Mouse (Mus musculus) yolk sac, embryonic 10.5 days (tissue): ENCODE measurements around the gene Myl6.

Source experiments
- DNase-seq: peaks from one replicate; pipeline ENCODE4 v3.0.0-alpha.2; 2017; ENCODE audit warnings: low spot score

Gene Myl6

DNA sequence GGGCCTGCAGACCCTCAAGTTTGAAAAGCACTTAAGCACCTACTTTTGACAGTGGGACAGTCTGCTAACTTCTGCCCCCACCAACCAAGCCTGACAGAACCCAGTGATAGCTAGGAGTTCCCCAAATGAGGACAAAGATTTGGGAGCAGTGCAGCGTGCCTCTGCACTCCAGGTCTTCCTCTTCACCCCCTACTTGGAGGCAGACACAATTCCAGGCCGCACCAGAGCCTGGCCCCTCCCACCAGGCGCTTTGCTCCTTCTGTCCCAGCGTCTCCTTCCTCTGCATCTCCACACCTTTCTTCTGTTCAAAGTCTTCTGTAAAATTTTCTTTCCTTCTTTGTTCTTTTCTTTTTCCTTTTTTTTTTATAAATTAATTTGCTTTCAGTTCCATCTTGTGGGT lies 4.2 kb downstream of the Myl6 start:
- DNase-seq: no peak

DNA sequence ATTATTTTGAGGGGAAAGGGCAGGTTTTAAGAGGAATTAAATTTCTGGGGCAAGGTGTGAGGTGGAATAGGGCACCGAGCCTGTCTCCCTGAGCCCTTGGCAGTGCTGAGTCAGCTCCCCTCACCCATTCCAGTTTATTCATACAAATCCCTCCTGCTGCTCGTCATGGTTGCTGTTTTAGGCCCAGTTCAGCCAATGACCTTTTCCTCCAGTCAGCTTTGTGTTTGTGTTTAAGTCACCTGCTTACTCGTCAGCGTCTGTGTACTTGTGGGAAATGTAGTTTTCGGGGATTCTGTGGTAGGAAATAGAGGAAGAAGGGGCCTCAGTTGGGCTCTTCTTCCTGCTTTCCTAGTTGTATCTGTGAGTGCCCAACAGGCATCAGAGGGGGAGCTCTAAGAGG lies 4.6 kb downstream of the Myl6 start:
- peak; percentile 31 for DNase-seq

DNA sequence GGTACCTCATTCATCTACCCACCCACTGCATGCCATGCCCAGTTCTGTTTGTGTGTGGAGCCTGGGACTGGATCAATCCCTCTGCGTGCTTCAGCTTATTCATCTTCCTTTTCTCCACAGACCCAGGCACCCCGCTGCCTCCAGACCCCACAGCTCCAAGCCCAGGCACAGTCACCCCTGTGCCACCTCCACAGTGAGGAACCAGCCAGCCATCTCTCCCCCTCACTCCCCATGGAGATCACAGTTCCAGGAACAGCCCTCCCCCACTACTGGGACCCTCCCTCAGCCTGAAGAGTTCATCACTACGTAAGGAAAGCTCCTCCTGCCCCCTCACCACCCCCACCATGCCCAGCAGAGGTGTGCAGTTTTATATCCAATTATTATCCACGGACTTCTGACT lies 5.2 kb downstream of the Myl6 start:
- DNase-seq: no peak

DNA sequence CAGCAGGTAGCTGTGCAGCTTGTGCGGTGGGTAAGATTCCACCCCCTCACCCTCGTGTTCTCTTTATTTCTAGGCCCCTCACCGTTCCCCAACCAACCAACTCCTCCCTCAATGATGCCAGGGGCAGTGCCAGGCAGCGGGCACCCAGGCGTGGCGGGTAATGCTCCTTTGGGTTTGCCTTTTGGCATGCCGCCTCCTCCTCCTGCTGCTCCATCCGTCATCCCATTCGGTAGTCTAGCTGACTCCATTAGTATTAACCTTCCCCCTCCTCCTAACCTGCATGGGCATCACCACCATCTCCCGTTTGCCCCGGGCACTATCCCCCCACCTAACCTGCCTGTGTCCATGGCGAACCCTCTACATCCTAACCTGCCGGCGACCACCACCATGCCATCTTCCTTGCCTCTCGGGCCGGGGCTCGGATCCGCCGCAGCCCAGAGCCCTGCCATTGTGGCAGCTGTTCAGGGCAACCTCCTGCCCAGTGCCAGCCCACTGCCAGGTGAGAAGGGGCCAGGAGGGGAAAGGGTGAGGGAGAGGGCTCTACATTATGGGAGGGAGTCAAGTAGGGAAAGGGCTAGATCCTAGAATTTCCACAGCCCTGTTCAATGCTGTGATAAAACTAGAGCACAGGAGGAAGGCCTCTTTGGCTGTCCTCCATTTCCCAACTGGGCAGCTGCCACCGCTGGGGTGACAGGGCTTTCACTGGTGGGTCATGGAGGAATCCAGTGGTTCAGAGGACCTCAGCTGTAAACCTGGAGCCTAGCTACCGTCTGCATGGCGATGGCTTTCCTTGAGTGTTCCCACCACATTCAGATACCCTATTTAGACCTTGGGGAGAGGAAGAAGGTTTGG lies 5.9 kb downstream of the Myl6 start:
- DNase-seq: no peak

DNA sequence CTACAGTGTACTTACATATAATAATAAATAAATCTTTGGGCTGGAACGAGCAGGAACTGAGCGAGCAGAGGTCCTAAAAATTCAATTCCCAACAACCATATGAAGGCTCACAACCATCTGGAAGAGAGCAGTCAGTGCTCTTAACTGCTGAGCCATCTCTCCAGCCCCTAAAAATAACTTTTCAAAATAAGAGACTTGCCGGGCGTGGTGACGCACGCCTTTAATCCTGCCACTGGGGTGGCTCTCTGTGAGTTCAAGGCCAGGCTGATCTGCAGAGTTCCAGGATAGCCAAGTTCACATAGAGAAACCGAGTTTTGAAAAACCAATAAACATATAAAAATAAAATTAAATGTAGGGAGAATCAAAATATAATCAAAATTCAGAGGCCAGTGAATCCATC lies 7.6 kb downstream of the Myl6 start:
- no peak for DNase-seq

DNA sequence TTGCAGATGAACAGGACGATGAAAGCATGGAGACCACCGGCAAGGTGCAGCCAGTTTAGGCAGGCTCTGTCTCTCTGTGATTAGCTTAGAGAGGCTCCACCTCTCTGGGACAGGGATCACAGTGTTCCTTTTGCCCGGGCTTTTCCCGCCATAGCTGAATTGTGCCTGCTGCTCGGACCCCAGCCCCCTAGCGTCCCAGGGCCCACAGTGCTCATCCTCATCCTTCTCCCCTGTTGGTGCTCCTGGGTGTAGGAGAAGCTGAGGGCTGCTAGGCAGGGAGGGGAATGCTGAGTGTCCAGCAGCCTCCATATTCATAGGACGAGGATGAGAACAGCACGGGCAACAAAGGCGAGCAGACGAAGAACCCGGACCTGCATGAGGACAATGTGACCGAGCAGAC lies 19.6 kb downstream of the Myl6 start:
- DNase-seq: no peak

DNA sequence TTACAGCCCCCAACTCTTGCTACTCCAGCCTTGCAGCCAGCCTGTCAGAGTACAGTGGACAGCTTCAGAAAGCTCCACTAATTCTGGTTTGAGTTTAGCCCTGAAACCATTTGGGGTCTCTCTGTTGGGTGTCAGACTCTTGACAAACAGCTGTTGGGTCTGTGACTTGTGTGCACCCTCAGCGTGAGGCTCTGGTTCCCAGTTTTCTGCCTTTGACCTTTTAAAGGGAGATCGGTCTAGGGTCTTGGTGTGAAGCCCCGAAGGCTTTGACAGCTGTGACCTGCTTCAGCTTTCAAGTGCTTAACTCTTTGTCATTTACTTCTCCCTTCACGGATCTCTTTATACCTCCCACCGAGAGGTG lies 33.7 kb downstream of the Myl6 start:
- DNase-seq: no peak

DNA sequence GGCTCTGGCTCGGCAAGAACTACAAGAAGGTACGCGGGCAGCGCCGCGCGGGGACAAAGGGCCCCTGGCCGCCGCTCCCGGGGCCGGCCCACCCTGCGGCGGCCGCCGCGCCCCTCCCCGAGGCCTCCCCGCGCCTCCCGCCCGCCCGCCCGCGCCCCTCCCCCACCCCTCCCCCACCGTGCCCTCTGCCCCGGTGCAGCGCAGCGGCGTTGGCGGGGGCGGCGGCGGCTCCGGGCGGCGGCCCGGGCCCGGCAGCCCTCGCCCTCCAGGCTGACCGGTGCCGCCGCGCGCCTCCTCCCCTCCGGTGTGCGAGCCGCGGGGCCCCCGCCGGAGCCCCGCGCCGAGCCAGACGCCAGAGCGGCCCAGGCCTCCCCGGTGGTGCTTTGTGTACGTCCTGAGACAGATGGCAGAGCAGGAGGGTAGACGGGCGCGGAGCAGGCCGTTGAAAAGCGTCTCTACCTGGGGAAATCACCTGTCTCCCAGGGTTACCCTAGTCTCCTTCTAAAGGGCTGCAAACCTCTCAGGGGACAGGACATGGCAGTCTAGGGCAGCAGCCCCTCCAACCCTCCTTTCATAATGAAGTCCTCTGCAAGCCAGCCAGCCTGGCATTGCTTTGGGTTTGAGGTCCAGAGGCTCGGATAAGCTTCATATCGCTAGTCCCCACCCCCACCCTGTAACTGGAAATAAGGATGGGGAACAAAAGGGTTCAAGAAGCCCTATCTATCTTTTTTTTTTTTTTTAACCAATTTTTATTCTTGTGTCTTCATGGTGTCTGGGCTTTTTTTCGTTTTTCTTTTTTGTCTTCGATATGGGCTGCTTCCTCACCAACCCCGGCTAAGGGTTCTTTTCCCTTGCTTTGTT lies 34.3 kb downstream of the Myl6 start:
- peak; percentile 64 for DNase-seq

DNA sequence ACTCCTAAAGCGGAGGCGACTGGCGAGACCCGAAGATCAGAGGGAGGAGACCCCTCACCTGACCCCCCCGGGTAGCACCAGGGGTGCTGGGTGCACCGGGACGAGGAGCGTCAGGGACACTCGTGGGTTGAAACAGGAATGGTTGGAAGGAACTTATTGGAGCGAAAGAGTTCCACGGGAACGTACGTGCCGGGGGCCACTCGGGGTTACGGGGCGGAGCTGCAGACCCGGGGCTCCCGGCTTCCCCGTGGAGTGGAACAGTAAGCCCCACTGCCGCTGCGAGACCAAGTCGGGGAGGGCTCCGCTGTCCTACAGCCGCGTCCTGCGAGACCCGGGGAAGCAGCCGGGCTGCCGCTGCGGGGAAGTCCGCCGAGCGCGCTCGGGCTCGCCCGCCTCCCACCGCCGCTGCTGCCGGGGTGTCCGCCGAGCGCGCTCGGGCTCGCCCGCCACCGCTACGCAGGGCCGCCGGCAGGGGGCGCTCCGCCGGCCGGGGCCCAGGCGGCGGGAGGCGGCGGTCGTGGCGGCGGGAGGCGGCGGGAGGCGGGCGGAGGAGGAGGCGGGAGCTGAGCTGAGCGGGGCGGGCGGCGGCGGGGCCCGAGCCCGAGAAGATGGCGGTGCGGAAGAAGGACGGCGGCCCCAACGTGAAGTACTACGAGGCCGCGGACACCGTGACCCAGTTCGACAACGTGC lies 35.1 kb downstream of the Myl6 start, which contains the start of gene Smarcc2:
Gene Smarcc2, plus strand, starts transcription at position 530 of the 690 bp plus-strand sequence.
- DNase-seq: peak; percentile 86

DNA sequence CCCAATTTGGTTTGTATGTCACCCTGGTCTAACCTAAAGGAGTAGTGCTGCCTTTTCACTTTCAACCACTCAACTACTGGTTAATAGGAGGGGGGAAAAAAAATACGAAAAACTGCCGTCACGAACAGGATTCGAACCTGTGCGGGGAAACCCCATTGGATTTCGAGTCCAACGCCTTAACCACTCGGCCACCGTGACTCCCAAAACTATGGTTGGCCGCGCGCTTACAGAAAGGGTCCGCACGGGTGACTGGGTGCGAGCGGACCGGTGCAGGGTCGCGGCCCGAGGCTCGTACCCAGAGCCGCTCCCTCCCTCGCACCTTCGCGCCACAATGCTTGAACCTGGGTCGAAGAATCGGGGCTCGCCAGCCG lies 35.6 kb downstream of the Myl6 start:
- peak; percentile 93 for DNase-seq

DNA sequence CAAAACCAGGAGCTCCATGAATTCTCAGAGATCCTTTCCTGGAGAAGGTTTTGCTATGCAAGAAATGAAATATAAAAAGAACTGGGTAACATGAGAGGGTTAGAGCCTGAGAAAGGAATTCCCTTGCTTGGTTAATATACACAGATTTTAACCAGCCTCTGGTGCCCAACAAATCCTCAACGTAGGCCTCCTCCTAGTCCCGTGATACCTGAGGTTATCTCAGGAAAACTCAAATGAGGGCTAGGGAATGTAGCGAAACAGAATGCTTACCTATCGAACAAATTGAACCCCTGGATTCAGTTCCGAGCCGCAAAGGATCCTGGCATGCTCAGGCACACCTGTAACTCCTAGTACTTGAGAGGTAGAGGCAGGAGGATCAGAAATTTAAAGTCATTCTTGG lies 36.3 kb downstream of the Myl6 start:
- DNase-seq: no peak

DNA sequence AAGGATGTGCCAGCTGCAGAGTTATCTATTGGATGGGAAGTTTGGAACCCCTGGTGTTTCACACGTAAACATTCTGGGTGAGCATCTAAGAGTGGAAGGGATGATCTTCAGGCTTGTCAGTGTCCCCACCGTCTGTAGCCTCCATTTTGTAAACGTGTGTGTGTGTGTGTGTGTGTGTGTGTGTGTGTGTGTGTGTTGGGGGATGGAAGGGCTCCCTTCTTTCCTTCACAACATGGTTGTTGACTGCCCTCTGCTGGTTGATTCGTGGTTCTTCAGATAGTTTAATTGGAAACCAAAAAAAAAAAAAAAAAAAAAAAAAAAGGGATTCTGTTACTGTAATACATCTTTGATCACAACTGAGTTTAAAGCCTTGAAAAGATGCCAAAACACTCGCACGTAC lies 38.7 kb downstream of the Myl6 start:
- DNase-seq: peak; percentile 65

DNA sequence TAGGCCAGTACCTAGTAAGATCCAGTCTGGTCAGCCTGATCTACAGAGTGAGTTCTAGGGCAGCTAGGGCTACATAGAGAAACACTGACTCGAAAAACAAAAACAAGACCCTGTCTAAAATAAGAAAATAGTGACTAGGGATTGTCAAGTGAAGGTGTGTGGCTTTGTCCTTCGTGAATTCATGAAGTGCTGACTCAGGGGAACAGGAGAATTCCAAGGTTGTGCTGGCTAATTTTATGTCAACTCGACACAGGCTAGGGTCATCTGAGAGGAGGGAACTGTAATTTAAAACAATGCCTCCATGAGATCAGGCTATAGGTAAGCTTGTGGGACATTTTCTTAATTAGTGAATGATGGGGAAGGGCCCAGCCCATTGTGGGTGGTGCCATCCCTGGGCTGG lies 39.5 kb downstream of the Myl6 start:
- DNase-seq: no peak

DNA sequence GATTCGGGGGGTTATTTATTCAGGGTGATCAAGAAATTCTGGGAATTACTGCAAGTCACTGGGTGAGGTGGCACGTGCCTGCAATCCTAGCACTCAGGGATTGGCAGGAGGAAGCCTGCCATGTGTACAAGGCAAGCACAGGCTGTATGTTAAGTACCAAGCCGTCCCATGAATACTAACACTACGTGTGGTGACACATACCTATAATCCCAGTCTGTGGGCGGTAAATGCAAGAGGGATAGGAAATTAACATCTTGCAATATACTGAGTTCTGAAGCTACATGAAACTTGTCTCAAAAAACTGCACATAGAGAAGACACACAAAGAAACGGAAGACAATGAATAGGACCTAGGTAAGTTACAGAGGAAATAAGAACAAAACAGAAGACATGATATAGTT lies 42.9 kb downstream of the Myl6 start:
- no peak for DNase-seq

DNA sequence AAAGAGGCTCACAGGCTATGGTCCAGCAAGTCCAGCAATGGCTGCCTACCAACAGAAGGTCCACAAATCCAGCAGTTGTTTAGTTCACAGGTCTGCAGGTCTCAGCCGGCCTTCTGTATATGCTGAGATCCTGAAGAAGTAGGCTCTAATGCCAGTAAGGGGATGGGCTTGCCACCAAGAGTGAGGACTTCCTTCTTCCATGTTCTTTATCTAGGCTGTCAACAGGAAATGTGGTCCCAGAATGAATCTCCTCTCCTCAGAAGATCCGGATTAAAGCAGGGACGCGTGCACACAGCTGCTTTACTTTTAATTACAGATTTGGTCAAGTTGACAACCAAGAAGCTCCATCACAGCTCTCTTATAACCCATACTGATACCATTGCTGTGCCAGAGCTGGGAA lies 48.5 kb downstream of the Myl6 start:
- no peak for DNase-seq

DNA sequence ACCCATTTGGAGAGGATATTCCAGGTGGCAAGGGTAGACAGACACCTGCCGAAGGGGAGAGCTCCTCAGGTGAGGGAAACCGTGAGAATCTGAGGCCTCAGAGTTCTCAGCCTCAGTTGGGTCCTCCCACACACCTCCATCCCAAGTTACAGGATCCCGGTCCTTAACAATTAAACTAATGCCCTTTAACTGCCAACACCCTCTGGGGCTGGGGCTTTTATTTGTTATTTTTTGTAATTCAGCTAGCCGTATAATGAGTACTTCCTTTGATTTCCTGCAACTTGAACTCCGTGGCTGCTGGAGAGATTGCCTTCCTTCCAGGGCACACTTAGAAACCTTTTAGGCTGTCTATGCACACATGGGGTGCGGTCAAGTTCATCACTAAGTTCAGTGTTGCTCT lies 49.6 kb downstream of the Myl6 start:
- DNase-seq: no peak

DNA sequence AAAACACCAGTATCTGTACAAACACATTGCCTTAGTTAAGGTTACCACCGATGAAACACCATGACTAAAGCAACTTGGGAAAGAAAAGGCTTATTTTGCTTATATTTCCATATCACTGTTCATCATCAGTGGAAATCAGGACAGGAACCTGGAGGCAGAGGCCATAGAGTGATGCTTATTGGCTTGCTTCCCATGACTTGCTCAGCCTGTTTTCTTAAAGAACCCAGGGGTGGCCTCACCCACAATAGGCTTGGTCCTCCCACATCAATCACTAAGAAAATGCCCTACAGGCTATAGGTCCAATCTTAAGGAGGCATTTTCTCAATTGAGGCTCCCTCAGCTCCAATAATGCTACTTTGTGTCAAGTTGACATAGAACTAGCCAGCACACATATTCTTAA lies 51.2 kb downstream of the Myl6 start:
- DNase-seq: no peak

DNA sequence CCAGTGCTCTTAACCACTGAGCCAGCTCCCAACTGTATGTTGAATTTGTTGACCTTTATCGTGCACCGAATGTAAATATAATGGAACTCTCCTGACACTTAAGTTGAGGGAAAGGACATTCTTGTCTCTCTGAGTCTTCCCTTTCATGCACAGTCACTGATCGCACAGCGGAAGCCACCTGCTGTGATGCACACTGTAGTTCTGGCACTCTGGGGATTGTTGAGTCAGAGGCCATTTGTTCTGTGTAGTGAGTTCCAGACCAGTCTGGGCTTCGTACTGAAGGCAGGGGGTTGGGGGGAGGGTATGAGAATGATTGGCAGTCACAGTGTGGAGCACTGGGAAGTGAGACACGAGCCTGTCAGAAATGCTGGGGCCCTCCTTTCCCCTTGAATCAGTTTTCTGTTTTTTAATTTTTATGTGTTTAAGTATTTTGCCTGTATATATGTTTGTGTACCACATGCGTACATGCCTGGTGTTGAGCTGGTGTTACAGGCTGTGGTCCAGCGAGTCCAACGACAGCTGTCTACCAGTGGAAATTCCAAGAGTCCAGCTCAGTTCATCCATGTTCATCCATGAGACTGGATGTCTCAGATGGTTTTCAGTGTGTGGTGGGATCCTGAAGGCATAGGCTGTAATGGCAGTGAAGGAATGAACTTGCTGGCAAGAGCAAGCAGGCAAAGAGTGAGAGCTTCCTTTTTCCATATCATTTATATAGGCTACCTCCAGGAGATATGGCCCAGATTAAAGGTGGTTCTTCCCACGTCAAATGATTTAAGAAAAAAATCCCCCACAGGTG lies 52.4 kb downstream of the Myl6 start:
- no peak for DNase-seq
